Mouse (Mus musculus): ENCODE results near the gene Fgfr2.

Fgfr2 gene

DNA sequence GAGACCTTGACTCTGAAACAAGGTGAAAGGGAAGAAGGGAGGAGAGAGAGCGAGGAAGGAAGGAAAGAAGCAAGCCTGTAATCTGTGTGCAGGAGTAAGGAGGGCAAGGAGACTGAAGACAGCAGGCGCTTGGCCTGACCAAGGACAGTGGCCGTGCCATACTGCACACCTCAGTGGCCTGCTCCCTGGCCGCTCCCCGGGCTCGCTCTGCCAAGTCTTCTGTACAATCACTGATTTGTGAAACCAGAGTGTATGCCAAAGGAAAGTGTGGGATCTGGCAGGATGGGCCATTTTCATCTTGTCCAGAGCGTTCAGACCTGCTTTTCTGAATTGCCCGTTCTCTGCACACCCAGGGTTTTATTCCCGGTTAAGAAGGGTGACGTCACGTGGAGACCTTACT lies 441.9 kb downstream of the Fgfr2 start:
- TF ChIP-seq GATA4 (IDR thresholded peaks at IDR 0.05; ENCODE audit: insufficient replicate concordance, low read length), result no peak

DNA sequence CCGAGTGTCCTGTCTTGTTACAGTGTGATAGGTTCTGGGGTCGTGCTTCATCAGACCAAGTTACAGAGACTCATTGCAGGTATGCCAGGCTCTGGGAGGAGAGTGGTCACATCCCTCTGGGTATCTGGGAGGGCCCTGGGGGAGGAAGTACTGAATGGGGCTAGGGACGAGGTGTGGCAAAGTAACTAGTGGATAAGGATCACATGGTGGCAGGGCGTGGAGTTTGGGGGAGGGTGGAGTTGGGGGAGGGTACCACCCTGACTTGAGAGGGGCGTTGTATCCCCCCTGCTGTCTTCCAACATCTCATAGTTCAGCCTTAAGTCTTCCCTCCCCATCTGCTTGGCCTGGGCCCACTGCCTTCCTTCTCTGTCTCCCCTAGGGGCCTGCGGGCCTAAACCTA lies 443.6 kb downstream of the Fgfr2 start:
- no peak for TF ChIP-seq GATA4 (IDR thresholded peaks at IDR 0.05; ENCODE audit: insufficient replicate concordance, low read length)

DNA sequence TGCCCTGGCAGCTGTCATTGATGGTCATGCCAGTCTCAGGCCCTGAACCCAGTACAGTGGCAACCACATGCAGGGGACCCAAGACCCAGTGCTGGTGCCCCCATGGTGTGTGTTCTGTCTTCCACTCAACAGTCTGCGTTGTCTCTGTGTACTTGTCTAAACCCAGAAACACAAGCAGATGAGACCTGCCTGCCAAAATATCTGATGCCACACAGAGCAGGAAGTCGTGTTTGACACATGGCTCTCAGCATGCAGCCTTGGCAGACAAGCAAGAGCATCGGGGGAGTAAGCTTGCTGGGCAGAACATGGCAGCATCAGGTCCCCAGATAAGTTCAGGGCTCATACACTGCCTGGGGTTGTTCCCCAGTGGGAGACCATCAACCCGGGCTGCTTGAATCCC lies 444.0 kb downstream of the Fgfr2 start:
- TF ChIP-seq GATA4 (IDR thresholded peaks at IDR 0.05; ENCODE audit: insufficient replicate concordance, low read length), result no peak

DNA sequence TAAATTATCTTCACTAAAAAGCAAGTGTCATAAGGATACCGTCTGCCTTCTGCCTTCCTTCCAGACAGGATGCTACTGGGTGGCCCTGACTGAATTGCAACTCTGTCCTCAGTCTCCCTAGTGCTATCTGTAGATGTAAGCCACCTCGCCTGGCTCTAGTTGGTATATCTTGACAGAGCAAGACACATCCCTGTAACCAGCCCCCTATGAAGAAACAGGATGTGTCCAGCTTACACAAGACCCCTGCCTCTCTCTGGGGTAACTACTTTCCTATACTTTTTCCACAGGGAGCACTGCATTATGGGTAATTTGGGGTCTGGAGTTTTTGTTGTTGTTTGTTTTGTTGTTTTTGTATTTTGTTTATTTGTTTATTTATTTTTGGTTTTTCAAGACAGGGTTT lies 447.2 kb downstream of the Fgfr2 start:
- TF ChIP-seq GATA4 (IDR thresholded peaks at IDR 0.05; ENCODE audit: insufficient replicate concordance, low read length), result no peak

DNA sequence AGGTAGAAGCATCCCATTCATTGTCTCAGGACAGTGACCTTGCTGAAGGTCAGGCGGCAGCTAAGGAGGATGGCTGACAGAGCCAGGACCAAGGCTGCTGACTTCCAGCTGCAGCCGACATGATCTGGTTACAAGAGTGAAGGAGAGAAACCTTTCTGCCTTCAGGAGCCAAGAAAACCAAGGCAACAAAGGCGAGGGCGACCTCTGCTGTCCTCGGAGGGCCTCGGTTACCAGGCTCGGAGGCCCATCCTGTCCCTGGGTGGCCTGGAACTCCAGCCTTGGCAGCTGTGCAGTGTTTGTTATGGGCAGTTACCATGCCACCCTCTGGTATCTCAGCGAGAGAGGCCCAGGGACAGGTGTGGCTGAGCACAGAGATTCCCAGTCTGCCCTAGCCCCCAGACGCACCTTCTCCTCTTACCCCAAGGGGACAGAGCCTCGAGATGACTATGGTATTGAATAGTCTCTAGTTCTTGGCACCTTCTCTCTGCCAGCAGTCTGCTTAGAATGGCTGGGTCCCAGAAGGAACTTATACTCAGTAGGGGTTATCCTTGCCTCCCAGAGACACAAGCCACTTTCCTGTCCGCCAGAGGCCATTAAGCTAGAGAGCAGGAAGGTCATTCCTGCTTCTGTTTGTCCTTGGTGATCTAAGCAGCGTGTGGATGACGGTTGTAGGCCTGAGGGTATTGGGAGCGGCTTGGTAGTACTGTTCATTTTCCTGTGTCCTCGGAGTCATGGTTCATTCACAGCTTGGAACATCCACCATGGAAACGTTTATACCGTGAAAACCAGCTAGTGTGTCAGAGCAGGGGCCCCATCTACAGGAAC lies 449.0 kb downstream of the Fgfr2 start:
- no peak for TF ChIP-seq GATA4 (IDR thresholded peaks at IDR 0.05; ENCODE audit: insufficient replicate concordance, low read length)

DNA sequence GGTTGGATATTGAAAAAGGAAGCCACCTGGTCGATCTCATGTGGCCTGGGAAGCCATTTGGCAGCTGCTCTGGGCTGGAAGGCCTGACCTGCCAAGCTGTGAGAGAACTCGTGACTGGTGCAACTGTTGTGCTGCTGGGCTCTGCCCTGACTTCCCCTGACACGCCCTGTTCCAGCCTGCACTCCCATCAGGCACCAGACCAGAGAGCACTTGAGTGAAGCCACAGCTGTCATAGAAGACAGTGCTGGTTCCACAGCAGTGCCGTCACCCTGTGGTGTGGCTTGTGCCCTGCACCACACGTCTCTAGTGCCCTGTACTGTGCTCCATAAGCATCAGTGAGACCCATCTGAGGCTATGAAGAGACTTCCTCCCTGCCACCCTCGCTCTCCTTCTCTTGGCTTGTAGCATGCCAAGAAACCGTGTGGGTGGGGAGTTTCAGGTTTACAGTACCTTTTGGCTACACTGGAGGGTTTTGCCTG lies 450.6 kb downstream of the Fgfr2 start:
- no peak for TF ChIP-seq GATA4 (IDR thresholded peaks at IDR 0.05; ENCODE audit: insufficient replicate concordance, low read length)

DNA sequence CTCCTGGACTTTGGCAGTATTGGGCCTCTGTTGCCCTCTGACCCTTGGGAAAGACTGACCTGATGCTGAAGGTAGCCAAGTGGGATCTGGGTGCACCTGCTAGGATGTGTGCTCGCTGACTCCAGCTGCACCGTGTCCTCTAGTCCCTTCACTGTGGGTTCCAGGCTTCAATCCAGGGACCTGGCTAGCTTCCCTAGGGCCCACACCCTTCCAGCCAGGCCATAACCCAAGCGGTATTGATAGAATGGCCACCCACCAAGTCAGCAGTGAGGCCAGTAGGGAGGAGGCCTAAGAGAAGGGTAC lies 452.3 kb downstream of the Fgfr2 start:
- no peak for TF ChIP-seq GATA4 (IDR thresholded peaks at IDR 0.05; ENCODE audit: insufficient replicate concordance, low read length)

DNA sequence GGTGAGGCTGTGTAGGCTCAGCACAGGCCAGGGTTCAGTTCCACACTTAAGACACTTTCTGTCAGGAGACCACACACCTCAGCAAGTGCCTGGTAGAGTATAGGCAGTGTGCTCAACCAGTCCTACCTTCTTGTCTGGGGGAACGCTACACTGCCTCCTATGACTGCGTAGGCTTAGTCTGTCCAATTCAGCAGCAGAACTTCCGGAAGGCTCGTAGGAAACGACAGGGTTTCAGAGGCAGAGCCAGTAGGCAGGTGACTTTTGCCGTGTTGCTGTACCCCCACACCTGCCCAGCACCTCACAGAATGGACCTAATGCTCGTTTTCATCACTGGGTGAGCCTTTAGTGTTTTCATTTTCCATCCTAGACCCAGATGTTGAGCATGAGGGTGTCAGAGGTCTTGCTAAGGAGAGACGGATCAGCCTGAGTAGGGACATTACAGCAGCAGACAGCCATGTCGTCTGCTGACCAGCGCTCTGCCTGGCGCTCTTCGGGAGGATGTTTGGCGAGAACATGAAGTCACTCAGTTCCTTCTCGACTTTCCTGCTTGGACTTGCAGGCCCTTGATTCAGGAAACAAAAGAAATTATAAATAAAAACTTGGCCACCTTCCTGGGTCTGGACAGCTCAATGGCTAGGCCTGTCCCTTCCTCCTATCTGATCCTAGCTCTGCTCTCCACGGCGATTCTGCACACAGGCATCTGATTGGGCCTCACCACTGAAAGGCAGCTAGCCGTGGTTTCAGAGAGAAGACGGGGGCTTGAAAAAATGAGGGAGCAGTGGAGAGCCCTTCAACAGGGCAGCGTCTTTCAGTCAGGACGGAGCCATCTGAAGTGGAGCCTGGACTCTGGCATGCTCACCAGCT lies 452.9 kb downstream of the Fgfr2 start:
- peak; percentile 6; the same call in 1 of the 2 replicates for TF ChIP-seq GATA4 (IDR thresholded peaks at IDR 0.05; ENCODE audit: insufficient replicate concordance, low read length)

DNA sequence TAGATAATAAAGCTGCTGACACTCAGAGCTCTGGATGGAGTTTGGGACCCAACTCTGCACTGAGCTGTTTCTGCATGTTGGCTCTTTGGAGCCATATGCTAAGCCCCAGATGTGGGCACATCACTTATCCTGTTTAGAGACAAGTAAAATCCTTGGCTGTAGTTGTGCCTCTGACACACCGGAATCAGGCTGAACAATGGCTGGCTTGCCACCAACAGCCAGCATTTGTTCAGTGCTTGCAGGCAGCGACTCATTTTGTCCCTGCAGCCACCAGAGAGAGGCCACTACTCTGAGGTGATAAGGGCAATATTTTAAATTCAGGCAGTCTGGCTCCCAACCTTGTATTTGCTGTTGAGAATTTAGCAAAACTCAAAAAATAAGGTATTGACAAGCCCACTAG lies 454.5 kb downstream of the Fgfr2 start:
- TF ChIP-seq GATA4 (IDR thresholded peaks at IDR 0.05; ENCODE audit: insufficient replicate concordance, low read length), result peak; percentile 48; the same call in 1 of the 2 replicates

DNA sequence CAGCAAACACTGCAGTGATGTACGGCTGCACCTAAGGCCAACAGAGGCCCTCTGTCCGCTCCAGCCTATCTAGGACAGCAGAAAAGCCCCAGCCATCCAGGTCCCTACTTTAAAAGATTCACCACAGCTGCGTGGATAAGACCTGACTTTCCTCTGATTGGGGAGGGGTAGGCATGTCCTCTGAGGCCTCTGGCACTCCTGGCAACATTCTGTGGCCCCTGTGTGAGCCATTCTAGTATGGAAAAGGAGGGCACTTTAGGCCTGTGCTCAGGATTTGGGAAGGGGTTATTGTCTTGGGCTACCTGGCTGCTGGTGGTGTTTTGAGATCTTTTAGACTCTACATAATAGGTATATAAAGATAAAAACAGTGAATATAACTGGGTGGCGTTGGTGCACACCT lies 456.6 kb downstream of the Fgfr2 start:
- no peak for TF ChIP-seq GATA4 (IDR thresholded peaks at IDR 0.05; ENCODE audit: insufficient replicate concordance, low read length)

DNA sequence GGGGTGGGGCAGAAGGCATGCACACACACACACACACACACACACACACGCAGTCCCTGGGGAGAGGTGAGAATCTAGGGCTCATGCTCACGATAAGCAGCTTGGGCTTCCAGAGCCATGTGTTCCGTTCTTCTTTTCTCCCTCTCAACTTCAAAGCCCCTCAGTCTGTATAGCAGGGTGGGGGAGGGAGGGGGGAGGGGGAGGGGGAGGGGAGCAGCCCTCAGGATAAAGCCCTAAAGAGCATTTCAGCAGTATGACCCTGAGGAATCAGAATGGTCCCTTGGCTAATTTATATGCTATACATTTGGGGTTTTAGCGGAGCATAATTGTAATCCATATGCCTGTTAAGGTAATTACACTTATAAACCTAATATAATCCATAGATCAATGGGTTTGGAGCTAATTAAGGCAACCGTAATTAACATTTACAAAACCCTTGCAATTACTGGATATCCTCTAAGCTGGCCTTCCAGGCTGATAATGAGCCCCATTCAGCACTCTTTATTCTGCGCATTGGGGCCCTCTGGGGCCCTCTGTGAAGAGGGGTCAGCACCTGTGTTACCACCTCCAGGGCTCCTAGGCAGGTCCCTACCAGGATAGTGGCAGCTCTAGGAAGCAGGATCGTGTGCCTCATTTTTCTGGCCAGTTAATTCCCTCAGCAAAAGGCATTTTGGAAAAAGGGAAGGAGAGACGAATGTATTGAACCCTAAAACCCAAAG lies 457.3 kb downstream of the Fgfr2 start:
- TF ChIP-seq GATA4 (IDR thresholded peaks at IDR 0.05; ENCODE audit: insufficient replicate concordance, low read length), result no peak

DNA sequence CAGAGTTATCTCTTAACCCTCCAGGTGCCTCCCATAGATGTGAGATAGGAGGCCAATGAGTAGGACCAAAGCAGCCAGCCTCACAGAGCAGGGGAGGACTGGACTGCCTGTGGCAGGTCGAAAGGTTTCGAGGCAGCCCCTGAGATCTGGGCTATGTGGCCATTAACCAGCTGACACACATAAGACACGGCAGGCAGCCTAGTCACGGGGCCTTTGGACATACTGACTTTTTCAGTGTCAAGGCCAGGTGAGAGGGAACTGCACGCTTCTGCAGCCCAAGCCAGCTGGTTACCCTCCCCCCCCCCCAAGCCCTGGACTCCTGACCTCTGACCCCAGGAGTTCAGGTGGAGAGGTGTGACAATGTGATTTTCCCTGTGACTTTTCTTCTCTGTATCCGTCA lies 458.3 kb downstream of the Fgfr2 start:
- TF ChIP-seq GATA4 (IDR thresholded peaks at IDR 0.05; ENCODE audit: insufficient replicate concordance, low read length), result no peak

DNA sequence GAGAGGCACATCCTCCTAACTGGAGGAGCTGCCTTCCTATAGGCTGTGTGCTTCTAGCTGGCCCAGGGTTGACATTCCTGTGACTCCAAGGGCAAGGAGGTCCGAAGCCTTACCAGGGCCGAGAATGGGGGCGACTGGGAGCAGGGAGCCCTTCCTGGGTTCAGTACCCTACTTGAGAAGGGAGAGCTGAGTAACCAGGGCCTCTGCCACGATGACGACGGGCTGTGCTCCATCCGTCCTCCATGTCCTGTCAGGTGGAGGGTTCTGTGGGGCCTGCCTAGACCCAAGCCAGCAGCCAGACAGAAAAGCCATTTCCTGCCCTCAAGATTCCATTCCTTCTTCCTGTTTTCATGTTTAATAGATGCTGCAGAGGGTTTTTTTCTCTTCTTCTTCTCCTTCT lies 463.5 kb downstream of the Fgfr2 start:
- no peak for TF ChIP-seq GATA4 (IDR thresholded peaks at IDR 0.05; ENCODE audit: insufficient replicate concordance, low read length)

DNA sequence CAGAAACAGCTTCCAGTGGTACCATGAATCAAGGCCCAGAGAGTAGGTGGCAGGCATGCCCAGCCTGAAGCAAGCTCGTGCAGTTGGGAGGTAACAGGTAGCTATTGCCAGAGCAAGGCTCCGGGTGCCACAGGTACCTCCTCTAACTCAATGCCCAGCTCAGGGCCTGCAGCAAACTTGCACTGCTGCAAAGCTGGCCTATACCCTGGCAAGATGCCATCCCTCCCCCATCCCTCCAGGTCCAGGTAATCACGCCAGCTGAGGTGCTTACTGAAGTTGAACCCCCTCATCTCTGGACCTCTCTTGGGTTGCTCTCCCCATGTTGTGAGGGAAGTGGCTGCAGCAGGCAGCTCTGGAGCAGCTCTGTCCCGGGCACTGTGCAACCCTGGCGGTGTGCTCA lies 464.5 kb downstream of the Fgfr2 start:
- TF ChIP-seq GATA4 (IDR thresholded peaks at IDR 0.05; ENCODE audit: insufficient replicate concordance, low read length), result no peak

DNA sequence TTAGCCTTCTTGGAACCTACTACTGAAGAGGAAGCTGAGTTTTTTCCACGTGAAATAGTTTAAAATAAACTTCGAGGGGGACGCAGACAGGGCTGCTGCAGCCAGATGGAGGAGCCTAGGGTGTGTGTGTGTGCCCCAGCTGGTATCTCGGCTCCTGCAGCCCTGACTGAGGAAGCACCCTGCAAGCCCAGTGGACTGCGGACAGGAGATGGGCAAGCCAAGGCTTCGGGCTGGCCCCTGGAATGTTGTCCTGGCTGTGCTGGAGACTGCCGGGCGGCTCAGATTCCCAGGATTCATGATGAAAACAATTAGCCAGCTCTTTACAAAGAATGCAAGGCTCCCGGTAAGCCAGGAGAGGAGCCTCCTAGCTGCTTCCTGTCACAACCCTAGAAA lies 465.1 kb downstream of the Fgfr2 start:
- TF ChIP-seq GATA4 (IDR thresholded peaks at IDR 0.05; ENCODE audit: insufficient replicate concordance, low read length), result no peak
